Comparison of ENCODE assay signal across 8 mouse cellular contexts in the genomic region with DNA sequence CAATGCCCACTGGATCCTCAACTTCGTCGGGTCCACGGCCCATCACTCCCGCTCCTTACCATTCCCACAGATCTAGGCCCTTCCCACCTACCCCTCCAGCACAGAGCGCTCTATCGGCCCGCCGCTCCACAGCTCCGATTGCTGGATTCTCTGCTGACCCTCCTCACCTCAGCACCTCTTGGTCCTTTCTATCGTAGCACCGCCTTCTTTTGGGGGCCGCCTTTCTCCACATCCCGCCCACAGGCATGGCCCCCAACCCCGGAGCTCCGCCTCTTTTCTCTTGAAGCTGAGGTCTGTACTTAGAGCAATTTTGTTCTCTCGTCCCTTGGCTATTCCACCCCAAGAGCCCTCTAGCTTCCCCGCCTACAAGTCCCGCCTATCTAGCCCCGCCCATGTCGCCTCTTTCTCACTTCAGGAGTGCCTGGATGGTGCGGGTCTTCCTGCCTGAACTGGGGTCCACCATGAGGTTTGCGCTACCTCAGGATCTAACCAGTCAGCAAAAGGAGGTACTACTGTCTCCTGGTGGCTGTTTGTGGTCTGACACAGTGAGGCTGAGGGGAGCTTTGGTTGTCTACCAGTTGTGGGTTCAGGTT. TPM values are rescaled to one million over a fixed set of nuclear protein-coding genes. Genes with fewer than 3 reads are reported as not detected.
DNase-seq lines count a peak whose midpoint lies in the region; ATAC-seq and TF ChIP-seq lines count a peak whose summit lies in the region.

A gene (minus strand): TSS at position 155 of the 593 bp plus-strand sequence.

- no peak for TF ChIP-seq EP300 in liver, embryonic 14.5 days (IDR thresholded peaks at IDR 0.05; ENCODE audit: low read depth)

- peak within 1 kb of the TSS; percentile 55; the same call in 1 of the 2 replicates for H3K27ac ChIP-seq in embryonic facial prominence, embryonic 15.5 days (replicated peaks)
- H3K27ac ChIP-seq in heart, embryonic 16.5 days (ENCODE audit: low read length) = peak within 1 kb of the TSS; percentile 76
- no peak within 1 kb of the TSS for H3K27ac ChIP-seq in liver, embryonic 14.5 days
- H3K27ac ChIP-seq in neural tube, embryonic 11.5 days (ENCODE audit: low read depth, low read length) = no peak within 1 kb of the TSS
- no peak within 1 kb of the TSS for H3K27ac ChIP-seq in thymus, adult 2 months (ENCODE audit: control insufficient read depth, insufficient read depth, low read length)

- H3K4me1 ChIP-seq in embryonic facial prominence, embryonic 15.5 days = peaks cover 20% of the 10 kb centered on the region
- peaks cover 13% of the 10 kb centered on the region for H3K4me1 ChIP-seq in heart, embryonic 16.5 days (ENCODE audit: control insufficient read depth, insufficient read depth, low read length)
- H3K4me1 ChIP-seq in liver, embryonic 14.5 days (replicated peaks; ENCODE audit: control insufficient read depth in 2 of 2, insufficient read depth in 2 of 2, low read length in 1 of 2) = peaks cover 0 to 7% of the 10 kb centered on the region in 2 experiments; a peak in 3 of 4 replicates
- H3K4me1 ChIP-seq in neural tube, embryonic 11.5 days (ENCODE audit: control insufficient read depth, insufficient read depth, low read length) = no peaks in the 10 kb centered on the region; the same call in none of the 2 replicates
- H3K4me1 ChIP-seq in thymus, adult 2 months (replicated peaks; ENCODE audit: control insufficient read depth, insufficient read depth, low read length) = peaks cover 19% of the 10 kb centered on the region

- peak; percentile 4; the same call in 1 of the 2 replicates for ATAC-seq in embryonic facial prominence, embryonic 15.5 days (ENCODE audit: insufficient number of reproducible peaks, low FRiP score, low TSS enrichment, low read depth)
- ATAC-seq in heart, embryonic 16.5 days (replicated peaks; ENCODE audit: extremely low read depth, insufficient read depth, low FRiP score) = peak; percentile 3
- no peak; the same call in 1 of the 2 replicates for ATAC-seq in liver, embryonic 14.5 days (ENCODE audit: insufficient read depth)
- peak; percentile 46 for ATAC-seq in neural tube, embryonic 11.5 days (ENCODE audit: insufficient read depth, low FRiP score, low TSS enrichment)

- H3K36me3 ChIP-seq in embryonic facial prominence, embryonic 15.5 days = no peaks in the 10 kb centered on the region
- H3K36me3 ChIP-seq in heart, embryonic 16.5 days (ENCODE audit: control insufficient read depth, insufficient read depth) = no peaks in the 10 kb centered on the region
- no peaks in the 10 kb centered on the region for H3K36me3 ChIP-seq in liver, embryonic 14.5 days (replicated peaks; ENCODE audit: control insufficient read depth, insufficient read depth, low read depth)
- no peaks in the 10 kb centered on the region for H3K36me3 ChIP-seq in neural tube, embryonic 11.5 days (ENCODE audit: control insufficient read depth, insufficient read depth, low read length)
- no peaks in the 10 kb centered on the region for H3K36me3 ChIP-seq in thymus, adult 2 months (ENCODE audit: control insufficient read depth, insufficient read depth, low read length)

- no peaks in the 10 kb centered on the region for H3K9me3 ChIP-seq in embryonic facial prominence, embryonic 15.5 days (replicated peaks)
- no peaks in the 10 kb centered on the region for H3K9me3 ChIP-seq in heart, embryonic 16.5 days (replicated peaks; ENCODE audit: control insufficient read depth, low read length)
- no peaks in the 10 kb centered on the region for H3K9me3 ChIP-seq in liver, embryonic 14.5 days (ENCODE audit: control insufficient read depth, low read length)
- no peaks in the 10 kb centered on the region for H3K9me3 ChIP-seq in neural tube, embryonic 11.5 days (ENCODE audit: control insufficient read depth, low read length)

- peak within 1 kb of the TSS; percentile 100 for H3K4me2 ChIP-seq in embryonic facial prominence, embryonic 15.5 days (replicated peaks)
- peak within 1 kb of the TSS; percentile 95 for H3K4me2 ChIP-seq in heart, embryonic 16.5 days (ENCODE audit: low read depth, low read length)
- peak within 1 kb of the TSS; percentile 83 for H3K4me2 ChIP-seq in liver, embryonic 14.5 days (ENCODE audit: low read depth)
- H3K4me2 ChIP-seq in neural tube, embryonic 11.5 days (ENCODE audit: low read depth) = peak within 1 kb of the TSS; percentile 98

- TF ChIP-seq POLR2A in thymus, adult 2 months (IDR thresholded peaks at IDR 0.05; ENCODE audit: control insufficient read depth, extremely low read depth, insufficient read depth, low read length, poor library complexity) = peak; percentile 21; the same call in 1 of the 2 replicates

- no peak within 1 kb of the TSS for H3K9ac ChIP-seq in embryonic facial prominence, embryonic 15.5 days
- peak within 1 kb of the TSS; percentile 51 for H3K9ac ChIP-seq in heart, embryonic 16.5 days (ENCODE audit: low read length)
- no peak within 1 kb of the TSS for H3K9ac ChIP-seq in liver, embryonic 14.5 days (replicated peaks)
- peak within 1 kb of the TSS; percentile 2; the same call in 1 of the 2 replicates for H3K9ac ChIP-seq in neural tube, embryonic 11.5 days (ENCODE audit: low read length)

- H3K27me3 ChIP-seq in embryonic facial prominence, embryonic 15.5 days = peaks cover 16% of the 10 kb centered on the region
- 0 out of 2 replicates have a peak, but pooled peaks cover 4% of the 10 kb centered on the region for H3K27me3 ChIP-seq in heart, embryonic 16.5 days (ENCODE audit: control insufficient read depth, insufficient read depth, low read length)
- H3K27me3 ChIP-seq in liver, embryonic 14.5 days (ENCODE audit: control insufficient read depth, insufficient read depth, low read length) = peaks cover 22% of the 10 kb centered on the region
- H3K27me3 ChIP-seq in neural tube, embryonic 11.5 days (ENCODE audit: control insufficient read depth, insufficient read depth, low read length) = peaks cover 15% of the 10 kb centered on the region; the same call in 1 of the 2 replicates
- no peaks in the 10 kb centered on the region for H3K27me3 ChIP-seq in thymus, adult 2 months (ENCODE audit: control insufficient read depth, insufficient read depth, low read length)

- peak within 1 kb of the TSS; percentile 73 for H3K4me3 ChIP-seq in embryonic facial prominence, embryonic 15.5 days (replicated peaks)
- peak within 1 kb of the TSS; percentile 73 for H3K4me3 ChIP-seq in heart, embryonic 16.5 days (ENCODE audit: low read length)
- peak within 1 kb of the TSS; percentile 58 to 68 for H3K4me3 ChIP-seq in liver, embryonic 14.5 days (ENCODE audit: insufficient read depth in 1 of 2, low read depth in 2 of 2, low read length in 2 of 2)
- H3K4me3 ChIP-seq in neural tube, embryonic 11.5 days (ENCODE audit: low read depth, low read length) = peak within 1 kb of the TSS; percentile 61
- peak within 1 kb of the TSS; percentile 48 for H3K4me3 ChIP-seq in thymus, adult 2 months (ENCODE audit: control insufficient read depth, insufficient read depth, low read length)

- WGBS in embryonic facial prominence, embryonic 15.5 days = under 1% methylated on average over 22 of the region's 22 CpGs
- 1% methylated on average over 22 of the region's 22 CpGs for WGBS in heart, embryonic 16.5 days
- WGBS in liver, embryonic 14.5 days (ENCODE audit: insufficient replicate concordance) = under 1% methylated on average over 22 of the region's 22 CpGs
- WGBS in neural tube, embryonic 11.5 days = under 1% methylated on average over 22 of the region's 22 CpGs
- 1% methylated on average over 22 of the region's 22 CpGs for WGBS in thymus, adult 2 months

- TF ChIP-seq CTCF in liver, embryonic 14.5 days (IDR thresholded peaks at IDR 0.05; ENCODE audit: low read depth) = peak; percentile 67
- TF ChIP-seq CTCF in thymus, adult 2 months (IDR thresholded peaks at IDR 0.05; ENCODE audit: borderline replicate concordance, control insufficient read depth, extremely low read depth, insufficient read depth, low read length, poor library complexity) = peak; percentile 69; the same call in 1 of the 2 replicates

- peak; percentile 53 to 67 for DNase-seq in CD8-positive naive resting alpha-beta T cell, adult 2 months (ENCODE audit: low read depth in 2 of 2, low spot score in 2 of 2)
- DNase-seq in adrenal gland, postnatal 25 days = peak; percentile 48
- DNase-seq in kidney, postnatal 36 days = peak; percentile 42 to 64
- DNase-seq in liver, embryonic 14.5 days (ENCODE audit: low read depth in 3 of 3, low spot score in 3 of 3) = peak; percentile 22 to 33 (median 26)
- peak; percentile 52 for DNase-seq in neural tube, embryonic 11.5 days (ENCODE audit: low spot score)
- peak; percentile 73 for DNase-seq in thymus, adult 2 months

RNA-seq across cellular contexts. Expression of the gene that starts here (rescaled TPM):
- total RNA-seq in adrenal gland, postnatal 25 days (2021) = 17.3 and 19.2 TPM in 2 replicates
- 8.8 and 10.7 TPM in 2 replicates for polyA plus RNA-seq in embryonic facial prominence, embryonic 15.5 days (2015; fragmentation: Nextera tagmentation; extraction: Ambion mirVana)
- polyA plus RNA-seq in heart, embryonic 16.5 days (2015; fragmentation: Nextera tagmentation; extraction: Ambion mirVana) = 8.2 and 8.3 TPM in 2 replicates
- polyA plus RNA-seq in liver, embryonic 14.5 days (2012; rRNA removed) = 0.34 and 0.56 TPM in 2 replicates
- 0.53 and 1.3 TPM in 2 replicates for polyA plus RNA-seq in liver, embryonic 14.5 days (2014; fragmentation: Nextera tagmentation; extraction: Ambion mirVana)
- polyA plus RNA-seq in neural tube, embryonic 11.5 days (2014; fragmentation: Nextera tagmentation; extraction: Ambion mirVana) = 13.3 and 14.5 TPM in 2 replicates
- polyA plus RNA-seq in thymus, adult 2 months (2012; rRNA removed) = 0.96 and 1.2 TPM in 2 replicates

Comparison
In these comparisons a context has a peak if more than half of its experiments do, and no peak if none do; other contexts are left out.
1. H3K27ac ChIP-seq: peak in embryonic facial prominence, embryonic 15.5 days (single experiment) and heart, embryonic 16.5 days (single experiment); none in liver, embryonic 14.5 days (single experiment), neural tube, embryonic 11.5 days (single experiment) and thymus, adult 2 months (single experiment).
2. H3K9ac ChIP-seq: peak in heart, embryonic 16.5 days (single experiment) and neural tube, embryonic 11.5 days (single experiment); none in embryonic facial prominence, embryonic 15.5 days (single experiment) and liver, embryonic 14.5 days (single experiment).
3. Peak in every context shown above with its lines, with median percentiles within 50 percentile points of each other: DNase-seq, H3K4me2 ChIP-seq and H3K4me3 ChIP-seq.